In the genomic region with DNA sequence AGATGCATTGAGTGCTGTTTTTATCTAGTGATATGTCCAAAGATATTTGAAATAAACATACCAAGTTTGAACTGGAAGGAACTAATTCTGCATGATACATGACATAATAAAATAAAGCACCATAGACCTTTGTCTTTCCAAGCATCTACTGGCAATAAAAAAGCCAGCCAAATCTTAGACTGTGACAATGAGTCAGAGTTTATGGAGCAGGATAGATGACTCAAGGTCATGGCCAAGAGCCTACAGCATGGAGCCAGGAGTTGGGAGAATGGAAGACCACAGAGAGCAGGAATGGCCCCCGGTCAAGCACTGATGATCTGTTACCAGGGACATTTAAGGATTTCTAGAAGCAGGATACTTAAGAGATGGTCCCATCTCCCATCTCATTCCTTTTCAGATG, we compare ENCODE assay signal across 27 mouse cellular contexts.
A peak's percentile ranks its signal among the peaks of the same experiment; 100 is the strongest.
DNase-seq lines count a peak whose midpoint lies in the region; ATAC-seq lines count a peak whose summit lies in the region.
"Had no signal": no experiment of that assay in that cellular context is flagged by ENCODE, and none has a peak within 500 bp of the region (broad histone marks: within the 10 kb centered on the region; RNA-seq: fewer than 3 reads in every experiment).

No protein-coding gene starts in this region.

- H3K36me3 ChIP-seq in kidney, embryonic 16.5 days (ENCODE audit: insufficient read depth, low read length): no peaks in the 10 kb centered on the region
- H3K36me3 ChIP-seq: embryonic facial prominence, embryonic 12.5 days; embryonic facial prominence, embryonic 15.5 days; forebrain, embryonic 12.5 days; G1E; hindbrain, embryonic 10.5 days; hindbrain, embryonic 13.5 days had no signal

- H3K27me3 ChIP-seq in kidney, embryonic 16.5 days (ENCODE audit: insufficient read depth, low read length): no peaks in the 10 kb centered on the region
- H3K27me3 ChIP-seq: CH12.LX; embryonic facial prominence, embryonic 12.5 days; embryonic facial prominence, embryonic 15.5 days; forebrain, embryonic 12.5 days; hindbrain, embryonic 13.5 days had no signal

- H3K27ac ChIP-seq in kidney, embryonic 16.5 days (ENCODE audit: low read length): no peak overlapping the region
- H3K27ac ChIP-seq: embryonic facial prominence, embryonic 12.5 days; embryonic facial prominence, embryonic 15.5 days; forebrain, embryonic 12.5 days; hindbrain, embryonic 10.5 days; hindbrain, embryonic 13.5 days had no signal

- peak; percentile 67; the same call in 1 of the 2 replicates for ATAC-seq in kidney, embryonic 16.5 days (ENCODE audit: low FRiP score, low TSS enrichment)
- ATAC-seq: forebrain, embryonic 16.5 days; hindbrain, embryonic 16.5 days had no signal

- WGBS in kidney, embryonic 16.5 days: 88% methylated on average over 1 of the region's 1 CpGs

- H3K4me3 ChIP-seq in kidney, embryonic 16.5 days (ENCODE audit: low read length): no peak overlapping the region
- H3K4me3 ChIP-seq: embryonic facial prominence, embryonic 12.5 days; embryonic facial prominence, embryonic 15.5 days; forebrain, embryonic 12.5 days; hindbrain, embryonic 10.5 days; hindbrain, embryonic 13.5 days had no signal

- H3K9ac ChIP-seq in kidney, embryonic 16.5 days (replicated peaks; ENCODE audit: low read length): no peak overlapping the region
- H3K9ac ChIP-seq: embryonic facial prominence, embryonic 12.5 days; embryonic facial prominence, embryonic 15.5 days; forebrain, embryonic 12.5 days; hindbrain, embryonic 13.5 days had no signal

- peak; percentile 12 for DNase-seq in heart, adult 11 months
- no peak for DNase-seq in heart, postnatal 14 days
- no peak for DNase-seq in kidney, adult 8-10 months
- peak; percentile 44 for DNase-seq in kidney, postnatal 14 days
- DNase-seq in kidney, adult 9 months: no peak
- peak; percentile 36 to 52 for DNase-seq in kidney, postnatal 4 days
- no peak for DNase-seq in spleen, postnatal 14 days (ENCODE audit: low spot score in 2 of 2)
- DNase-seq: adrenal gland, adult 2 months; adrenal gland, postnatal 14 days; B cell, adult 2 months; cerebellum, adult 11 months; cerebellum, adult 9-11 months; cerebellum, postnatal 25 days; gastrocnemius, postnatal 10 days; gastrocnemius, postnatal 36 days; heart, postnatal 36 days had no signal

- H3K9me3 ChIP-seq in kidney, embryonic 16.5 days (ENCODE audit: low read length): peaks cover 5% of the 10 kb centered on the region; the same call in 1 of the 2 replicates
- H3K9me3 ChIP-seq: embryonic facial prominence, embryonic 12.5 days; embryonic facial prominence, embryonic 15.5 days; forebrain, embryonic 12.5 days; hindbrain, embryonic 10.5 days; hindbrain, embryonic 13.5 days had no signal

- intact Hi-C loops in heart, postnatal 14 days (cut with DNase I): no loop called here

- no peaks in the 10 kb centered on the region for H3K4me1 ChIP-seq in kidney, embryonic 16.5 days (ENCODE audit: insufficient read depth, low read length)
- H3K4me1 ChIP-seq: embryonic facial prominence, embryonic 12.5 days; embryonic facial prominence, embryonic 15.5 days; forebrain, embryonic 12.5 days; hindbrain, embryonic 10.5 days; hindbrain, embryonic 13.5 days had no signal

- no peak overlapping the region for H3K4me2 ChIP-seq in kidney, embryonic 16.5 days (replicated peaks; ENCODE audit: low read depth, low read length)
- H3K4me2 ChIP-seq: embryonic facial prominence, embryonic 12.5 days; embryonic facial prominence, embryonic 15.5 days; forebrain, embryonic 12.5 days; heart, embryonic 11.5 days; hindbrain, embryonic 13.5 days had no signal

Comparison
In these comparisons a context has a peak if more than half of its experiments do, and no peak if none do; other contexts are left out.
1. DNase-seq: peak in heart, adult 11 months (single experiment), kidney, postnatal 14 days (single experiment) and kidney, postnatal 4 days (2 of 2); none in heart, postnatal 14 days (0 of 2), kidney, adult 8-10 months (0 of 2), kidney, adult 9 months (single experiment) and spleen, postnatal 14 days (0 of 2).